Mouse (Mus musculus) embryonic stem cell, embryonic (primary cell): ENCODE measurements at regions not wholly inside any gene's neighbourhood (a gene's known extent, or its start where the extent isn't known, plus 50 kb on each side); places are given as distances from the start of the nearest gene placed in this dataset.

ENCODE experiments used
- CTCF ChIA-PET, 4 experiments: fragments of 300-600 bp in 2 of 4; fragments of 350-600 bp in 2 of 4; sonication (Branson Sonifier 250); formaldehyde crosslinking; loops; one replicate each; lab custom pipeline; 2022; ENCODE audit warnings: inconsistent platforms in 2 of 4; lab: Charles Lee
- POLR2A ChIA-PET, 4 experiments: fragments of 300-600 bp in 2 of 4; fragments of 350-600 bp in 2 of 4; sonication (Branson Sonifier 250); formaldehyde crosslinking; loops; one replicate each; lab custom pipeline; 2022; ENCODE audit warnings: antibody characterized with exemption in 4 of 4, inconsistent platforms in 1 of 4; lab: Charles Lee

- ChIA-PET POLR2A (interaction anchor here in 1 of 4 experiments (0.6 kb wide), 1 partner anchor 591 kb away, joined by 3 read pairs; no protein-coding TSS in a partner anchor), CTCF (no interaction called here)
Measured at GRCm38 (mm10) chr6:88995077-88995476, 93.0 kb downstream of the Tpra1 start.

DNA sequence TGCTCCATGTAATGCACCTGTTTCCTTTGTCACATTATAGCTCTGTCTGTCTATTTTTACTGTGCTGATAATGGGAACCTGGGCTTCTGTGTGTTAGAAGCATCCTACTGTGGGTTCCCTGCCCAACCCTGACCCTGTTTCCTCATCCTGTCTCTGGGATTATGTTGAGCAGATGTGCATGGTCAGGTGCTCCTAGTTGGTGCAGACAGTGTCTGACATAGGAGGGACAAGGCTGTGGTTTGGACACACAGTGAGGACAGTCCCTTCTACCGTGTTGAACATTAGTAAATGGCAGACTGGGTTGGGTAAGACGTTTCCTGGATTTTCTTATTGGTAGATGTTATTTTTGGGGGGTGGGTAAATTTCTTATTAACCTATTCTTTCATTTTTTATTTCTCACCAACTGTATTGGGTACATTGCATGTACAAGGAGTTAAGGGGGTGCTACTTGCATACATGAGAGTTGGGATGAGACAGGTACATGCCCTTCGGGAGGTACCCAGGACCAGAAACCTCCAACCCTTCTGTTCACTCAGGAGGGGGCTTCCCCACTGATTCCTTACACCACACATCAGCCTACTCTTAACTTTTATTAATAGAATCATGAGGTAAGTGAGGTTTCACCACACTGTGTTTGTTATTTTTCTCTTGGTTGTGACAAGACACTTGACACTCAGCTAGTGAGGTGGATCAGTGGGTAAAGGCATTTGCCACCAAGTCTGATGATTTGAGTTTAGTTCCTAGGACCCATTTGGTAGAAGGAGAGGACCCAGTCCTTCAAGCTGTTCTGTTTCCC lies 97.1 kb downstream of the Tpra1 start:
- POLR2A ChIA-PET = interaction anchor here in 2 of 4 experiments (0.5 to 1.6 kb wide), 3 partner anchors 10 to 22 kb away, joined by 3 to 4 read pairs (median 4); no protein-coding TSS in a partner anchor
- CTCF ChIA-PET = interaction anchor here in 1 of 4 experiments (0.6 kb wide), 1 partner anchor 83 kb away, joined by 3 read pairs; no protein-coding TSS in a partner anchor

DNA sequence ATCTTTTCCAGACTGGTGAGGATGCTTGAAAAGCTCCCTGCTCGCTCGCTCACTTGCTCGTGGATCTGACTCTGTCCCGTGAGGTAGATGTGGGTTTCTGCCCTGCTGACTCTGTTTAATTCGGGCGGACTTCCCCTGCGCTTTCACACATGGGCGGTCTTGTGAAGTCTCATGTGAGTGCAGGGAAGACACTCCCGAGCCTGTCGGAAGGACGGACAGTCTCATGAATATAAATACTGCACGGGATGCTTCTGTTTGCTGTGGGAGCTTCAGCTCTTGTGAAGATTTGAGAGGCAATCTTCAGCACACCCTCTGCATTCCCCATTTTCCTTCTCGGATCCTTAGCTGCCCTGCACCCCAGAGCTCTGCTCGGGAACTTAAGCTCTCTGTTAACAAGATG lies 98.3 kb downstream of the Tpra1 start:
- ChIA-PET CTCF (interaction anchor here in 2 of 4 experiments (0.6 to 0.8 kb wide), 2 partner anchors 72 to 848 kb away, joined by 3 read pairs; no protein-coding TSS in a partner anchor), POLR2A (interaction anchor here in 2 of 4 experiments (0.6 to 1.2 kb wide), 6 partner anchors 10 to 284 kb away, joined by 3 to 5 read pairs (median 4); no protein-coding TSS in a partner anchor)

DNA sequence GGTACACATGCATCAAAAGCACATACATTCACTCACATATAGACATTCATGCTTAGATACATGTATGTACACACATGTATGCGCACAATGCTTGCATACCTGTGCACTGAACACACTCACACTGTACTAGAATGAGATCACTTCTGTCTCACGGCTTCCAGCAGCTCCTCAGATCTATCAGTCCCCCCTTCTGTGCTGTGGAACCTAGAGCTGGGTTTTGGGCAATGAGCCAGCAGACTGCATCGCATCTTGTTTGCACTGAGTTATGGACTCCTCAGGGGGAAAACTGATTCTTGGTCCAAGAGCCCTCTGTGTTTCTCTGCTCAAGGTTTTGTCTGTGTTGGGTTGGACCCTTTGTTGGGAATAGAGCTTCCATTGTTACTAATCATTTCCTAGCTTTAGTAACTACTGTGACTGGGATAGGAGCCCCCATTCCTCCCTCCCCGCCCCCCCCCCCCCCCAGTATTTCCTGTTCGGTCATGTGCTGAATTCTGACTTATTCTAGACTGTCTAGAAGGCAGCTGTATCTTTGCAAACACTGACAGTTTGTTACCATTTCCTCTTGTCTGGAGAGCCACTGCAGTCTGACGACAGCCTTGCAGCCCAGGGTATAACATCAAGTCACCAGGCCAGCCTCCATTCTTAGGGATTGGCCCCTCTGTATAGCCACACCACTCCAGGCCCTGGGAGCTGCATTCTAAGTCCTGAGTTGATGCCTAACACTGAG lies 101.3 kb downstream of the Tpra1 start:
- POLR2A ChIA-PET = interaction anchor here in 1 of 4 experiments (0.8 to 1.2 kb wide), 2 partner anchors 77 to 391 kb away, joined by 3 to 6 read pairs; no protein-coding TSS in a partner anchor
- CTCF ChIA-PET = interaction anchor here (0.6 to 2.1 kb wide), 7 partner anchors 10 to 1653 kb away, joined by 3 to 11 read pairs (median 5); no protein-coding TSS in a partner anchor

GRCm38 (mm10) chr6:89005094-89005493 lies 103.0 kb downstream of the Tpra1 start:
- POLR2A ChIA-PET = interaction anchor here in 2 of 4 experiments (1.0 to 1.2 kb wide), 2 partner anchors 34 to 59 kb away, joined by 3 read pairs; no protein-coding TSS in a partner anchor
- CTCF ChIA-PET = interaction anchor here in 3 of 4 experiments (0.6 to 2.1 kb wide), 12 partner anchors 8 to 381 kb away, joined by 3 to 7 read pairs (median 4); no protein-coding TSS in a partner anchor

DNA sequence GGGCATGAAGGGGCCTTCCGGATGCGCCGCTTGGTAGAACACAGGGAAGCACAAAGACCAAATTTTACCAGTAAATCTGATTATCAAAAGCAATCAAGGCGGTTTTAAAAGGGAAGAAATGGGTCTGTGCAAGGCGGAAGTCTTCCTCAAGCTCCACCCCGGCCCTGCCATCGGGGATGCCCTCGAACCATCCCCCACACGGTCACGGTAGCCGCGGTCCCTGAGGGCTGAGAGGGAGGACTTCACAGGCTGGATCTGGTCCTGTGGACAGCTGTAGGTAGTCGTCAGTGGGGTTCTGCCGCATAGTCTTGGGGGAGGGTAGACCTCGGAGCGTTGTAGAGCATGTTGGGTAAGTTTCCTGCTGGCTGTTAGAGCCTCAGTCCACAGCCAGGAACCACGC lies 104.9 kb downstream of the Tpra1 start:
- CTCF ChIA-PET = interaction anchor here in 2 of 4 experiments (0.6 to 1.7 kb wide), 7 partner anchors 26 to 423 kb away, joined by 3 to 6 read pairs (median 4); no protein-coding TSS in a partner anchor
- POLR2A ChIA-PET = interaction anchor here in 3 of 4 experiments (0.6 to 1.5 kb wide), 8 partner anchors 17 to 346 kb away, joined by 3 to 7 read pairs (median 3); no protein-coding TSS in a partner anchor

- CTCF ChIA-PET = interaction anchor here in 3 of 4 experiments (0.6 to 1.2 kb wide), 4 partner anchors 27 to 422 kb away, joined by 3 to 4 read pairs (median 3); no protein-coding TSS in a partner anchor
- POLR2A ChIA-PET = interaction anchor here in 2 of 4 experiments (0.6 to 1.5 kb wide), 7 partner anchors 11 to 253 kb away, joined by 3 to 7 read pairs (median 3); no protein-coding TSS in a partner anchor
Measured at GRCm38 (mm10) chr6:89007516-89007915, 105.5 kb downstream of the Tpra1 start.

GRCm38 (mm10) chr6:89008614-89009171 lies 106.6 kb downstream of the Tpra1 start:
- ChIA-PET CTCF (interaction anchor here in 2 of 4 experiments (0.6 to 1.0 kb wide), 5 partner anchors 19 to 963 kb away, joined by 3 to 4 read pairs (median 3); partner anchors contain the start of gene Txnrd3 (in 1 of the 2)), POLR2A (interaction anchor here in 3 of 4 experiments (0.5 to 1.5 kb wide), 10 partner anchors 10 to 873 kb away, joined by 3 to 6 read pairs (median 3); partner anchors contain the start of genes Tpra1 (in 2 of the 3) and Txnrd3 (in 1 of the 3))

- POLR2A ChIA-PET = interaction anchor here in 3 of 4 experiments (0.5 to 1.5 kb wide), 5 partner anchors 9 to 452 kb away, joined by 3 read pairs; partner anchors contain the start of gene Mcm2 (in 1 of the 3)
- CTCF ChIA-PET = interaction anchor here in 3 of 4 experiments (0.6 to 1.8 kb wide), 5 partner anchors 9 to 1273 kb away, joined by 3 to 5 read pairs (median 3); no protein-coding TSS in a partner anchor
Measured at GRCm38 (mm10) chr6:89012998-89013689, 111.1 kb downstream of the Tpra1 start.

- ChIA-PET CTCF (interaction anchor here in 3 of 4 experiments (0.6 to 1.8 kb wide), 5 partner anchors 10 to 1272 kb away, joined by 3 to 5 read pairs (median 3); no protein-coding TSS in a partner anchor), POLR2A (interaction anchor here in 2 of 4 experiments (0.5 to 1.5 kb wide), 3 partner anchors 9 to 374 kb away, joined by 3 read pairs; partner anchors contain the start of gene Mcm2 (in 1 of the 2))
Measured at GRCm38 (mm10) chr6:89013690-89014061, 111.6 kb downstream of the Tpra1 start.

- ChIA-PET CTCF (interaction anchor here in 2 of 4 experiments (1.0 to 2.3 kb wide), 3 partner anchors 11 to 96 kb away, joined by 3 to 5 read pairs (median 4); no protein-coding TSS in a partner anchor), POLR2A (interaction anchor here in 1 of 4 experiments (1.3 kb wide), 1 partner anchor 15 kb away, joined by 4 read pairs; no protein-coding TSS in a partner anchor)
Measured at GRCm38 (mm10) chr6:89024101-89024650, 122.1 kb downstream of the Tpra1 start.

DNA sequence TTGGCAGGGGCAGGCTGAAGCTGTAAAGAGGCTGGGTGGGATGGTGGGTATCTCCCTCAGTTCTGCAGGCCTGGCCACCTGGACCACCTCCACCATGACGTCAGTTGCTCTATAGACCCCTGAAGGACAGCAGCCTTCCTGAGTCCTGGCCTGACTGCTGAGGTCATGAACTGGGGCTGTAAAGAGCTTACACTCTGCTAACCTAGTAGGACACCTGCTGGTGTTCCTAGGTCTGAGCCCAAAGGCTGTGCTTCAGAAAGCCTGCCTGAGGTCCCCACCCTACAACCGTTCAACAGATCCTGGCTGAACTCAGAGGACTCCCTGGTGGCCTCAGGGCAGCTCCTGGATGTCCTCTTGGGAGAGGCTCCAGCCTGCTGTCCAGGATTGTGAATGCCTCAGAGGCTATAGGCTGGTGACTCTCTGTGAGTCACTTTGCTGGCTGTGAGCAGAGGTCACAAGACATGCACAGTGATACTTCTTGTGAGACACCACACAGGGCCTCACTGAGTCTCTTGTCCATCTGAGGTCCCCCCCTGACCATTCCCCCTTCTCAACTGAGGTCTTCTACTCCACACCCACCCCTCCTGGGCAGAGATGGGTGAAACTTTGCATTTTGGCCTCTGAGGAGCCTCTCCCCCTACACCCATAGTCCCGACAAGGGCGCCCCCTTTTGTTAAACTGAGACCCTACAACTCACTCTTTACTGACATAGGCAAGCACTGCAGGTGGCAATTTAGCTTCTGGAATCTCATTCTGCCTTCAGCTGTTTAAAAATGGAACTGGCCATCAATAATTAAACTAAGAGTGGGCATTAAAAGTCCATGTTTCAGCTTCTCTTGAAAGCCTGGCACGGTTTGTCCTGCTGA lies 131.6 kb downstream of the Tpra1 start:
- POLR2A ChIA-PET = interaction anchor here in 3 of 4 experiments (0.6 to 1.7 kb wide), 3 partner anchors 10 to 317 kb away, joined by 3 to 5 read pairs (median 4); no protein-coding TSS in a partner anchor
- CTCF ChIA-PET = interaction anchor here (0.5 to 1.4 kb wide), 15 partner anchors 10 to 330 kb away, joined by 3 to 12 read pairs (median 3); no protein-coding TSS in a partner anchor

- ChIA-PET POLR2A (interaction anchor here in 1 of 4 experiments (1.7 kb wide), 1 partner anchor 9 kb away, joined by 5 read pairs; no protein-coding TSS in a partner anchor), CTCF (interaction anchor here (0.6 to 1.4 kb wide), 13 partner anchors 7 to 329 kb away, joined by 3 to 12 read pairs (median 3); no protein-coding TSS in a partner anchor)
Measured at GRCm38 (mm10) chr6:89034455-89034854, 132.4 kb downstream of the Tpra1 start.

- ChIA-PET CTCF (interaction anchor here in 2 of 4 experiments (0.7 to 1.4 kb wide), 2 partner anchors 8 to 119 kb away, joined by 6 to 7 read pairs; no protein-coding TSS in a partner anchor), POLR2A (interaction anchor here in 1 of 4 experiments (1.7 kb wide), 1 partner anchor 8 kb away, joined by 5 read pairs; no protein-coding TSS in a partner anchor)
Measured at GRCm38 (mm10) chr6:89035061-89035835, 133.2 kb downstream of the Tpra1 start.
